Comparison of ENCODE assay signal across 16 mouse cellular contexts in genomic region chr10:45871028-45871427, GRCm38 (mm10).
DNase-seq lines count a peak whose midpoint lies in the region; ATAC-seq lines count a peak whose summit lies in the region.
"Had no signal": no experiment of that assay in that cellular context is flagged by ENCODE, and none has a peak within 500 bp of the region (broad histone marks: within the 10 kb centered on the region; RNA-seq: fewer than 3 reads in every experiment).

No protein-coding gene starts in this region.

- 69% methylated on average over 4 of the region's 4 CpGs for WGBS in heart, embryonic 10.5 days
- 85% methylated on average over 4 of the region's 4 CpGs for WGBS in kidney, embryonic 15.5 days

- no peaks in the 10 kb centered on the region for H3K9me3 ChIP-seq in heart, embryonic 10.5 days
- no peaks in the 10 kb centered on the region for H3K9me3 ChIP-seq in kidney, embryonic 15.5 days (replicated peaks)
- H3K9me3 ChIP-seq: forebrain, embryonic 13.5 days; lung, embryonic 15.5 days; midbrain, embryonic 15.5 days had no signal

- H3K4me2 ChIP-seq in kidney, embryonic 15.5 days = no peak overlapping the region
- H3K4me2 ChIP-seq: forebrain, embryonic 13.5 days; liver, embryonic 11.5 days; lung, embryonic 15.5 days; midbrain, embryonic 15.5 days had no signal

- no peak for ATAC-seq in kidney, embryonic 15.5 days (replicated peaks; ENCODE audit: low FRiP score)
- ATAC-seq: forebrain, embryonic 13.5 days; inflammation-experienced regulatory T-cells, adult 6 months; midbrain, embryonic 15.5 days had no signal

- no peaks in the 10 kb centered on the region for H3K4me1 ChIP-seq in heart, embryonic 10.5 days
- H3K4me1 ChIP-seq in kidney, embryonic 15.5 days = peaks cover 16% of the 10 kb centered on the region; the same call in 1 of the 2 replicates
- H3K4me1 ChIP-seq: forebrain, embryonic 13.5 days had no signal

- no peak overlapping the region for H3K27ac ChIP-seq in heart, embryonic 10.5 days
- H3K27ac ChIP-seq in kidney, embryonic 15.5 days = no peak overlapping the region
- H3K27ac ChIP-seq: forebrain, embryonic 13.5 days; kidney, postnatal 0 days; lung, embryonic 15.5 days; midbrain, embryonic 15.5 days had no signal

- peak; percentile 52 to 61 for DNase-seq in heart, adult 18-20 months
- no peak for DNase-seq in heart, embryonic 10.5 days (ENCODE audit: low spot score)
- peak; percentile 17 for DNase-seq in cerebellum, adult 11 months
- DNase-seq in cerebellum, postnatal 10 days = peak; percentile 75 to 80
- peak; percentile 54 to 62 for DNase-seq in heart, postnatal 10 days
- DNase-seq in MN1 (ENCODE audit: low spot score) = no peak
- DNase-seq: adrenal gland, adult 2 months; embryo, embryonic 11 days; gastrocnemius, postnatal 10 days had no signal

- intact Hi-C loops in heart, postnatal 10 days (cut with DNase I) = no loop called here

- H3K4me3 ChIP-seq in heart, embryonic 10.5 days = no peak overlapping the region
- H3K4me3 ChIP-seq in kidney, embryonic 15.5 days (replicated peaks) = no peak overlapping the region
- H3K4me3 ChIP-seq: forebrain, embryonic 13.5 days; lung, embryonic 15.5 days; midbrain, embryonic 15.5 days had no signal

- no peaks in the 10 kb centered on the region for H3K36me3 ChIP-seq in heart, embryonic 10.5 days
- H3K36me3 ChIP-seq in kidney, embryonic 15.5 days = no peaks in the 10 kb centered on the region
- H3K36me3 ChIP-seq: lung, embryonic 15.5 days; midbrain, embryonic 15.5 days had no signal

- no peaks in the 10 kb centered on the region for H3K27me3 ChIP-seq in heart, embryonic 10.5 days (ENCODE audit: insufficient read depth, poor library complexity, severe bottlenecking)
- H3K27me3 ChIP-seq in kidney, embryonic 15.5 days = no peaks in the 10 kb centered on the region
- H3K27me3 ChIP-seq: forebrain, embryonic 13.5 days; lung, embryonic 15.5 days; midbrain, embryonic 15.5 days had no signal

- no peak overlapping the region for H3K9ac ChIP-seq in kidney, embryonic 15.5 days
- H3K9ac ChIP-seq: forebrain, embryonic 13.5 days; lung, embryonic 15.5 days; midbrain, embryonic 15.5 days had no signal

Comparison
In these comparisons a context has a peak if more than half of its experiments do, and no peak if none do; other contexts are left out.
1. DNase-seq: peak in heart, adult 18-20 months (2 of 2), cerebellum, adult 11 months (single experiment), cerebellum, postnatal 10 days (2 of 2) and heart, postnatal 10 days (2 of 2); none in heart, embryonic 10.5 days (single experiment) and MN1 (single experiment).